ENCODE assay signal across 10 mouse cellular contexts in genomic region chr12:32926331-32927172, GRCm38 (mm10). TPM values are rescaled to one million over a fixed set of nuclear protein-coding genes. Genes with fewer than 3 reads are reported as not detected.
DNase-seq lines count a peak whose midpoint lies in the region; ATAC-seq lines count a peak whose summit lies in the region.
"Had no signal": no experiment of that assay in that cellular context is flagged by ENCODE, and none has a peak within 500 bp of the region (broad histone marks: within the 10 kb centered on the region; RNA-seq: fewer than 3 reads in every experiment).

No protein-coding gene starts in this region.

- 69% methylated on average over 18 of the region's 18 CpGs for WGBS in kidney, embryonic 14.5 days
- WGBS in neural tube, embryonic 12.5 days, result 57% methylated on average over 18 of the region's 18 CpGs

- no peaks in the 10 kb centered on the region for H3K36me3 ChIP-seq in kidney, embryonic 14.5 days (ENCODE audit: control insufficient read depth, insufficient read depth, low read length)
- H3K36me3 ChIP-seq in neural tube, embryonic 12.5 days, result no peaks in the 10 kb centered on the region
- H3K36me3 ChIP-seq: liver, embryonic 13.5 days had no signal

- H3K4me2 ChIP-seq in kidney, embryonic 14.5 days (replicated peaks; ENCODE audit: low read depth, low read length), result no peak overlapping the region
- H3K4me2 ChIP-seq in neural tube, embryonic 12.5 days (replicated peaks), result peak overlapping the region; percentile 17; the same call in 1 of the 2 replicates
- H3K4me2 ChIP-seq: liver, embryonic 13.5 days had no signal

- H3K4me3 ChIP-seq in kidney, embryonic 14.5 days (ENCODE audit: low read length), result no peak overlapping the region
- no peak overlapping the region for H3K4me3 ChIP-seq in neural tube, embryonic 12.5 days
- H3K4me3 ChIP-seq: liver, embryonic 13.5 days had no signal

- ATAC-seq in kidney, embryonic 14.5 days (ENCODE audit: low FRiP score, low TSS enrichment), result no peak
- peak; percentile 77 for ATAC-seq in neural tube, embryonic 12.5 days (ENCODE audit: low FRiP score, low read depth)
- ATAC-seq: Patski had no signal

- H3K27me3 ChIP-seq in kidney, embryonic 14.5 days (ENCODE audit: control insufficient read depth, insufficient read depth, low read length), result no peaks in the 10 kb centered on the region
- H3K27me3 ChIP-seq in neural tube, embryonic 12.5 days (replicated peaks), result no peaks in the 10 kb centered on the region
- H3K27me3 ChIP-seq: liver, embryonic 13.5 days; Patski had no signal

- no peaks in the 10 kb centered on the region for H3K4me1 ChIP-seq in kidney, embryonic 14.5 days (ENCODE audit: control insufficient read depth, insufficient read depth, low read length)
- peaks cover 11% of the 10 kb centered on the region for H3K4me1 ChIP-seq in neural tube, embryonic 12.5 days

- H3K9ac ChIP-seq in kidney, embryonic 14.5 days (ENCODE audit: low read depth, low read length), result no peak overlapping the region
- H3K9ac ChIP-seq in neural tube, embryonic 12.5 days, result 0 out of 2 replicates have a peak overlapping the region, but pooled peaks have one; percentile 6
- H3K9ac ChIP-seq: liver, embryonic 13.5 days had no signal

- no peak overlapping the region for H3K27ac ChIP-seq in kidney, embryonic 14.5 days (ENCODE audit: low read depth, low read length)
- no peak overlapping the region for H3K27ac ChIP-seq in neural tube, embryonic 12.5 days
- H3K27ac ChIP-seq: liver, embryonic 13.5 days had no signal

- DNase-seq in kidney, postnatal 14 days, result peak; percentile 50
- DNase-seq in cerebellum, postnatal 14 days, result peak; percentile 55 to 70
- peak; percentile 65 for DNase-seq in gastrocnemius, postnatal 25 days
- DNase-seq in layer of hippocampus, postnatal 14 days (ENCODE audit: low spot score in 2 of 2), result peak; percentile 49 to 78
- DNase-seq in adrenal gland, adult 18-20 months (ENCODE audit: low spot score in 2 of 2), result no peak
- DNase-seq in spleen, adult 18-20 months, result no peak
- DNase-seq: liver, embryonic 13.5 days had no signal

- no peaks in the 10 kb centered on the region for H3K9me3 ChIP-seq in kidney, embryonic 14.5 days (ENCODE audit: control insufficient read depth, low read length)
- H3K9me3 ChIP-seq in neural tube, embryonic 12.5 days, result no peaks in the 10 kb centered on the region
- H3K9me3 ChIP-seq: liver, embryonic 13.5 days had no signal

RNA-seq across cellular contexts. Expression of gene Sypl, which starts 27.1 kb away (rescaled TPM):
- polyA plus RNA-seq in kidney, embryonic 14.5 days (2014; fragmentation: Nextera tagmentation; extraction: Ambion mirVana), result 104 and 135 TPM in 2 replicates
- 100 to 1,000 TPM; 124 to 147 TPM for total RNA-seq in gastrocnemius, postnatal 25 days (2021)
- 10 to 100 TPM; 37.2 to 41.0 TPM for total RNA-seq in layer of hippocampus, postnatal 14 days (2021)
- 42.3 and 44.3 TPM in 2 replicates for polyA plus RNA-seq in neural tube, embryonic 12.5 days (2016; fragmentation: Nextera tagmentation; extraction: Ambion mirVana)
- 100 to 1,000 TPM; 101 to 122 TPM for total RNA-seq in adrenal gland, adult 18-20 months (2021)

Comparison
In these comparisons a context has a peak if more than half of its experiments do, and no peak if none do; other contexts are left out.
1. DNase-seq: peak in kidney, postnatal 14 days (single experiment), cerebellum, postnatal 14 days (2 of 2), gastrocnemius, postnatal 25 days (single experiment) and layer of hippocampus, postnatal 14 days (2 of 2); none in adrenal gland, adult 18-20 months (0 of 2) and spleen, adult 18-20 months (0 of 2).